Mouse (Mus musculus): ENCODE measurements around the gene Dync1h1. TPM values are rescaled to one million over a fixed set of nuclear protein-coding genes. Genes with fewer than 3 reads are reported as not detected.

The Dync1h1 gene
- polyA plus RNA-seq, 1 experiment from 2014 or later: 57.2 TPM

- H3K4me1 ChIP-seq: peaks cover 10% of the 10 kb centered on the region
- no peak overlapping the region for H3K27ac ChIP-seq
- H3K36me3 ChIP-seq: peaks cover 18% of the 10 kb centered on the region
- 70% methylated on average over 11 of the region's 11 CpGs for WGBS
- no peak overlapping the region; the same call in 1 of the 2 replicates for H3K9ac ChIP-seq
- H3K4me2 ChIP-seq (replicated peaks): no peak overlapping the region
- no peak overlapping the region for H3K4me3 ChIP-seq
- H3K9me3 ChIP-seq: no peaks in the 10 kb centered on the region
- ATAC-seq (ENCODE audit: insufficient number of reproducible peaks, insufficient read depth, low FRiP score, low TSS enrichment): no peak
- no peaks in the 10 kb centered on the region for H3K27me3 ChIP-seq
Measured at GRCm38 (mm10) chr12:110608460-110609152, 7.4 kb downstream of the Dync1h1 start.

DNA sequence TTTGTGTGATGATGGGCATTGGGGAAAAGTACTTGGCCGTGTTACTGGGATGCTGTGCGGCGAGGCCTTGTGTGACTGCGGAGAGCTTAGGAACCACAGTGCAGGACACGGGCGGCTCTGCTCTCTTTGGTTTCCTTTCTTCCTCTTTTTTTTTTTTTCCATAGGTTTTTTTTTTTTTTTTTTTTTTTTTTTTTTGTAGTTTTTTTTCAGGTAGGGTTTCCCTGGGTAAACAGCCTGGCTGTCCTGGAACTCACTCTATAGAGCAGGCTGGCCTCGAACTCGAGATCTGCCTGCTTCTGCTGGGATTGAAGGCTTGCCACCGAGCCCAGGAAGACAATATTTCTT lies 7.9 kb downstream of the Dync1h1 start:
- H3K36me3 ChIP-seq: peaks cover 23% of the 10 kb centered on the region
- H3K9ac ChIP-seq: no peak overlapping the region
- no peak overlapping the region for H3K27ac ChIP-seq
- no peaks in the 10 kb centered on the region for H3K9me3 ChIP-seq
- no peak overlapping the region for H3K4me2 ChIP-seq (replicated peaks)
- H3K4me3 ChIP-seq: no peak overlapping the region
- ATAC-seq (ENCODE audit: insufficient number of reproducible peaks, insufficient read depth, low FRiP score, low TSS enrichment): no peak
- WGBS: 82% methylated on average over 9 of the region's 9 CpGs
- H3K4me1 ChIP-seq: peaks cover 5% of the 10 kb centered on the region; the same call in 1 of the 2 replicates
- H3K27me3 ChIP-seq: no peaks in the 10 kb centered on the region

DNA sequence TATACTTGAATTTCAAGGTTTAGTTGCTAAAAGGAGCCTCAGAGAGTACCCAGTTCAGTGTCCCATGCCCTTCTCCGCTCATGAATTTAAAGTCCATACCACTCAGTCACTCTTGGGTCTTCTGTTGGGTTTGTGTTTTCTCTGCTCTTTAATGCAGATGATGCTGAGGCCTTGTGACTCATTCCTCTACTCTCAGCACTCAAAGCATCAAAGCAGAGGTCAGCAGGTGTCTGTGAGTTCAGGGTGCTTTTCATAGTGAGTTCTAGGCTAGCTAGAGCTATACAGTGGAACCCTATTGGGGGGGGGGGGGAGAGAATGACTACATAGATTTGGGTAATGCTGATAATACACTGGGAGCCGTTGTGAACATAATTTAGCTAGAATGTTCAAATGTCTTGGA lies 9.5 kb downstream of the Dync1h1 start:
- H3K4me3 ChIP-seq: no peak overlapping the region
- no peak overlapping the region for H3K27ac ChIP-seq
- H3K36me3 ChIP-seq: peaks cover 39% of the 10 kb centered on the region
- no peak overlapping the region for H3K9ac ChIP-seq
- H3K27me3 ChIP-seq: no peaks in the 10 kb centered on the region
- H3K4me1 ChIP-seq: no peaks in the 10 kb centered on the region
- WGBS: 87% methylated on average over 2 of the region's 2 CpGs
- H3K9me3 ChIP-seq: no peaks in the 10 kb centered on the region
- no peak overlapping the region for H3K4me2 ChIP-seq (replicated peaks)
- ATAC-seq (ENCODE audit: insufficient number of reproducible peaks, insufficient read depth, low FRiP score, low TSS enrichment): no peak

DNA sequence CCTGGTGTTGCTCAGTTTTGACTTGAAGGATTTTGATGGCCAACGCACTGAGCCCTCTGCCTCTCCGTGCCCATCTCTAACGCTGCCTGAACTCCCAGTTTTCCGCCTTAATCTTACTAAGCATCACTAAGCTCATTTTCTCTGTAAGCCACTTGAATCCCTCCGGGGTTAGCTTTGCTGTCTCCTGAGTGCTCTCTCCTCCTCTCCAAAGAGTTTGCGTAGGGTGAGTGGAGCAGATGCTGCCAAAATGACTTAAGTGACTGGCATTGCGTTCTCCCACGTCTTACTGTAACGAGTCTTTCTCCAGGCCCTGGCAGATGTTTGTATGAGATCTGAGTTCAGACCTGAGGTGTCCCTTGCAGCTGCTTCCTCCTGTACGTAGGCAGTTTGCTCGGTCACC lies 28.8 kb downstream of the Dync1h1 start:
- H3K9ac ChIP-seq: no peak overlapping the region
- no peaks in the 10 kb centered on the region for H3K9me3 ChIP-seq
- H3K27me3 ChIP-seq: no peaks in the 10 kb centered on the region
- H3K4me3 ChIP-seq: no peak overlapping the region
- no peak overlapping the region for H3K4me2 ChIP-seq (replicated peaks)
- H3K36me3 ChIP-seq: peaks cover 98% of the 10 kb centered on the region
- no peak overlapping the region for H3K27ac ChIP-seq
- WGBS: 94% methylated on average over 11 of the region's 11 CpGs
- no peak for ATAC-seq (ENCODE audit: insufficient number of reproducible peaks, insufficient read depth, low FRiP score, low TSS enrichment)
- H3K4me1 ChIP-seq: no peaks in the 10 kb centered on the region

DNA sequence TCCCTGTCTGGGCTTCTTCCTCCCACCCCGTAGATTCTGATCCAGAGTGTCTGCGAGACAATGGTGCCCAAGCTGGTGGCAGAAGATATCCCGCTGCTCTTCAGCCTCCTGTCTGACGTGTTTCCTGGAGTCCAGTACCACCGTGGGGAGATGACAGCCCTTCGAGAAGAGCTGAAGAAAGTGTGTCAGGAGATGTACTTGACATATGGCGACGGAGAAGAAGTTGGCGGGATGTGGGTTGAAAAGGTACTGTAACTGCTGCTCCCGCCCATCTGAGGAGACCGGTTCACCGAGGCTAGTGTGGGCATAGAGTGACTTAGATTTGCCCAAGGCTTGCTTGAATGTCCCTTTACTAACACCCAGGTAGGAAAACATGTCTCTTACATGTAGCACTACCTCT lies 35.0 kb downstream of the Dync1h1 start:
- 96% methylated on average over 12 of the region's 12 CpGs for WGBS
- Histone ChIP-seq H3K4me1 (no peaks in the 10 kb centered on the region), H3K4me3 (no peak overlapping the region), H3K36me3 (peaks cover 98% of the 10 kb centered on the region), H3K27ac (no peak overlapping the region), H3K27me3 (no peaks in the 10 kb centered on the region), H3K4me2 (replicated peaks) (no peak overlapping the region), H3K9me3 (no peaks in the 10 kb centered on the region), H3K9ac (no peak overlapping the region)
- ATAC-seq (ENCODE audit: insufficient number of reproducible peaks, insufficient read depth, low FRiP score, low TSS enrichment): no peak

- H3K4me2 ChIP-seq (replicated peaks): no peak overlapping the region
- no peak overlapping the region for H3K27ac ChIP-seq
- no peak for ATAC-seq (ENCODE audit: insufficient number of reproducible peaks, insufficient read depth, low FRiP score, low TSS enrichment)
- H3K4me1 ChIP-seq: no peaks in the 10 kb centered on the region
- H3K27me3 ChIP-seq: no peaks in the 10 kb centered on the region
- H3K9me3 ChIP-seq: no peaks in the 10 kb centered on the region
- no peak overlapping the region for H3K9ac ChIP-seq
- H3K4me3 ChIP-seq: no peak overlapping the region
- peaks cover 97% of the 10 kb centered on the region for H3K36me3 ChIP-seq
- WGBS: 93% methylated on average over 13 of the region's 13 CpGs
Measured at GRCm38 (mm10) chr12:110637507-110638114, 36.4 kb downstream of the Dync1h1 start.

- ATAC-seq (ENCODE audit: insufficient number of reproducible peaks, insufficient read depth, low FRiP score, low TSS enrichment): no peak
- no peak overlapping the region for H3K9ac ChIP-seq
- no peak overlapping the region for H3K4me3 ChIP-seq
- no peaks in the 10 kb centered on the region for H3K27me3 ChIP-seq
- peaks cover 95% of the 10 kb centered on the region for H3K36me3 ChIP-seq
- H3K4me1 ChIP-seq: no peaks in the 10 kb centered on the region
- WGBS: 86% methylated on average over 8 of the region's 8 CpGs
- H3K27ac ChIP-seq: no peak overlapping the region
- H3K4me2 ChIP-seq (replicated peaks): no peak overlapping the region
- H3K9me3 ChIP-seq: no peaks in the 10 kb centered on the region
Measured at GRCm38 (mm10) chr12:110650241-110650641, 49.0 kb downstream of the Dync1h1 start.

DNA sequence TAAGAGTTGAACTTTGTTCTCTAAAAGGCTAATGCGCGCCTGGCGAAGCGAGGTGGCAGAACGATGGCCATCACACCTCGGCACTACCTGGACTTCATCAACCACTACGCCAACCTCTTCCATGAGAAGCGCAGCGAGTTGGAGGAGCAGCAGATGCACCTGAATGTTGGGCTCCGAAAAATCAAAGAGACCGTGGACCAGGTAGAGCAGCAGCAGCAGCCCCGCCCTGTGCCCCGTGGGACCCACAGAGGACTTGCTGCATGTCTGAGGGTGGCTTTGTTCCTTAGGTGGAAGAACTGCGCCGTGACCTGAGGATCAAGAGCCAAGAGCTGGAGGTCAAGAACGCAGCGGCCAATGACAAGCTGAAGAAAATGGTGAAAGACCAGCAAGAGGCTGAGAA lies 50.2 kb downstream of the Dync1h1 start:
- WGBS: 97% methylated on average over 17 of the region's 17 CpGs
- Histone ChIP-seq H3K4me3 (no peak overlapping the region), H3K9me3 (no peaks in the 10 kb centered on the region), H3K4me1 (no peaks in the 10 kb centered on the region), H3K9ac (no peak overlapping the region), H3K36me3 (peaks cover 95% of the 10 kb centered on the region), H3K27me3 (no peaks in the 10 kb centered on the region), H3K27ac (no peak overlapping the region), H3K4me2 (replicated peaks) (no peak overlapping the region)
- ATAC-seq (ENCODE audit: insufficient number of reproducible peaks, insufficient read depth, low FRiP score, low TSS enrichment): no peak

DNA sequence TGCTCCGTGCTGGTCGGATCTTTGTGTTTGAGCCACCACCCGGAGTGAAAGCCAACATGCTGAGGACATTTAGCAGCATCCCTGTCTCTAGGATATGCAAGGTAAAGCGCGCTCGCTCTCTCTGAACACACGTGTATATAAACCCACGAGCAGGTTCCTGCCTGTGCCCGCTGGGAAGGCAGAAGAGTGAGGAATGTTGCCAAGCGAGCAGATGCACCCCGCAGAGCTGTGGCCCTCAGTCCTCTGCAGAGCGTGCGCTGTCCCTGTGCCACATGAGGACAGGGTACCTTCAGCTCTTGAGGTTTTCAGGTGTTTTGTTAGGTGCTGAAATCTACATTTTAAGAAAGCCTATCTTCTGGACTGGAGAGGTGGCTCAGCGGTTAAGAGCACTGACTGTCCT lies 60.5 kb downstream of the Dync1h1 start:
- Histone ChIP-seq H3K9me3 (no peaks in the 10 kb centered on the region), H3K36me3 (peaks cover 98% of the 10 kb centered on the region)
- 93% methylated on average over 14 of the region's 14 CpGs for WGBS

DNA sequence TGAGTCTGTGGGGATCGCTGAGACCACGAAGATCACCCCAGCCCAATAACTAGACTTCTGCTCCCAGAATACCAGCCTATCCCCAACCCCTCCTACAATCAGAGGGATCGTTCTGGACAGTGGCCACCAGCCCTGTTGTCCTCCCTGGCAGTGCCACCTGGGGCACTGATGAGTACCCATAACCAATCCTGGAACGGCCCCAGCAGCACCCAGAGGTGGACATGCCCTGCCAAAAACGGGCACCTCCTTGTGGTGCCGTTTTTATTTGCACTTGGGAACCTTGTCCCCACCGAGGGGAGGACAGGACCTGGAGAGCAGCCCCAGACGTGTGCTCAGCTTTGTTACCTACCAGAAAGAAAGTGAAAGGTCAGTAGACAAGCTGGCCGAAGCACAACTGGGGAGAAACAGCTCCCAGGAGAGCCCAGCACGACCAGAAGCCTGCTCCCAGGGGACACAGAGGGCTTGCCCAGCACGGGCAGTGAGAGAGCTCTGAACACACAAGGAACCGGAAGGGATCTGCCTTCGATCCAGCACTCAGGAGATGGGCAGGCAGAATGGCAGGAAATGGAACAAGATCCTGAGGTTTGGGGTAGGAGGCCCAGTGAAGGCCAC lies 66.3 kb downstream of the Dync1h1 start:
- Histone ChIP-seq H3K4me3 (no peak overlapping the region), H3K27me3 (no peaks in the 10 kb centered on the region), H3K27ac (no peak overlapping the region), H3K9me3 (no peaks in the 10 kb centered on the region), H3K4me1 (no peaks in the 10 kb centered on the region), H3K4me2 (replicated peaks) (no peak overlapping the region), H3K9ac (no peak overlapping the region), H3K36me3 (peaks cover 77% of the 10 kb centered on the region)
- no peak for ATAC-seq (ENCODE audit: insufficient number of reproducible peaks, insufficient read depth, low FRiP score, low TSS enrichment)
- WGBS: 89% methylated on average over 13 of the region's 13 CpGs

More for the DNA sequence above, 60.5 kb downstream of the Dync1h1 start:
- Histone ChIP-seq H3K4me2 (replicated peaks) (no peak overlapping the region), H3K27ac (no peak overlapping the region), H3K4me3 (no peak overlapping the region), H3K4me1 (no peaks in the 10 kb centered on the region), H3K9ac (no peak overlapping the region), H3K27me3 (no peaks in the 10 kb centered on the region)
- ATAC-seq (ENCODE audit: insufficient number of reproducible peaks, insufficient read depth, low FRiP score, low TSS enrichment): no peak

- H3K9ac ChIP-seq: no peak overlapping the region
- H3K36me3 ChIP-seq: peaks cover 10% of the 10 kb centered on the region
- WGBS: 57% methylated on average over 5 of the region's 5 CpGs
- no peak overlapping the region for H3K4me3 ChIP-seq
- ATAC-seq (ENCODE audit: insufficient number of reproducible peaks, insufficient read depth, low FRiP score, low TSS enrichment): no peak
- H3K27me3 ChIP-seq: no peaks in the 10 kb centered on the region
- no peak overlapping the region for H3K4me2 ChIP-seq (replicated peaks)
- no peak overlapping the region for H3K27ac ChIP-seq
- no peaks in the 10 kb centered on the region for H3K4me1 ChIP-seq
- no peaks in the 10 kb centered on the region for H3K9me3 ChIP-seq
Measured at GRCm38 (mm10) chr12:110674243-110674642, 73.0 kb downstream of the Dync1h1 start.

DNA sequence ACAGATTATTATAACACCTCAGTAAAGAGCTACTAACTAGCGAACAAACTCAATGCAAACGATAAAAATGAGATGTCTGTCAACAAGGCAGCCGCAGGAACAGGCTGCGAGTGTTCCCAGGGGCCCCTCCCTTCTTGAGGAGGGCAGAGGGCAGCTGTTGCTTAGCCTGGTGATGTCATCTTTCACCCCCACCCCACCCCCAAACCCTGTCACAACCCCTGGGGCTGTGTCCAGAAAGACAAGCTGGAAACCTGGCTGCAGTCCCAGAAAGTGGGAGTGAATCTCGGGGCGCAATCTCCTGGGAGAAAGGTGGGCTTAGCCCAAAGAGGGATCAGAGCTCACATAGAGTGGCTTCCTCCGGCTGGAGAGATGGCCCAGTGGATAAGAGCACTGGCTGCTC lies 79.9 kb downstream of the Dync1h1 start:
- H3K4me1 ChIP-seq: no peaks in the 10 kb centered on the region
- H3K9me3 ChIP-seq: no peaks in the 10 kb centered on the region
- H3K27me3 ChIP-seq: no peaks in the 10 kb centered on the region
- H3K4me2 ChIP-seq (replicated peaks): no peak overlapping the region
- H3K27ac ChIP-seq: no peak overlapping the region
- no peaks in the 10 kb centered on the region for H3K36me3 ChIP-seq
- WGBS: 46% methylated on average over 7 of the region's 7 CpGs
- ATAC-seq (ENCODE audit: insufficient number of reproducible peaks, insufficient read depth, low FRiP score, low TSS enrichment): no peak
- H3K4me3 ChIP-seq: no peak overlapping the region
- no peak overlapping the region for H3K9ac ChIP-seq
